Mouse (Mus musculus): ENCODE measurements at regions not wholly inside any gene's neighbourhood (a gene's known extent, or its start where the extent isn't known, plus 50 kb on each side); places are given as distances from the start of the nearest gene placed in this dataset.

GRCm38 (mm10) chr4:44424831-44425704 lies 124.4 kb downstream of the Melk start:
- DNase-seq, result no peak

GRCm38 (mm10) chr4:44434593-44434992 lies 133.9 kb downstream of the Melk start:
- DNase-seq, result peak in 1 of 2 experiments; percentile 26

DNA sequence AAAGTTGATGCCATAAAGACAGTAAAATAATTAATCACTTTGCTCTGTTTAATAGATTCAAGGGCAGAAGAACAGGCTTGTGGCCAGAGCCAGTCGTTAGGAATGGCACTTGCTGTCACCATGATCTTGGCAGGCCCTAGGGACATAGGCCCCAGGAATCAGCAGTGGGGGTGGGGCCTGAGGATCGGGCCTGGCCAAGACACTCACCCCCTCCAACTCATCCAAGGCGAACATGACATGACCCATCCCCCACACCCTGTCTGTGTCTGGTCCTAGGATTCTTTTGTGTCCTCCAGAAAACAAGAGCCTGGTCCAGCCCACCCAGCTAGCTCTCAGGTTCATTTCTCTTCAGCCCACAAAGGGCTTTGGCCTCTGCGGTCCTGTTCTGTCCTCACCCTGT lies 144.8 kb downstream of the Melk start:
- no peak for DNase-seq

DNA sequence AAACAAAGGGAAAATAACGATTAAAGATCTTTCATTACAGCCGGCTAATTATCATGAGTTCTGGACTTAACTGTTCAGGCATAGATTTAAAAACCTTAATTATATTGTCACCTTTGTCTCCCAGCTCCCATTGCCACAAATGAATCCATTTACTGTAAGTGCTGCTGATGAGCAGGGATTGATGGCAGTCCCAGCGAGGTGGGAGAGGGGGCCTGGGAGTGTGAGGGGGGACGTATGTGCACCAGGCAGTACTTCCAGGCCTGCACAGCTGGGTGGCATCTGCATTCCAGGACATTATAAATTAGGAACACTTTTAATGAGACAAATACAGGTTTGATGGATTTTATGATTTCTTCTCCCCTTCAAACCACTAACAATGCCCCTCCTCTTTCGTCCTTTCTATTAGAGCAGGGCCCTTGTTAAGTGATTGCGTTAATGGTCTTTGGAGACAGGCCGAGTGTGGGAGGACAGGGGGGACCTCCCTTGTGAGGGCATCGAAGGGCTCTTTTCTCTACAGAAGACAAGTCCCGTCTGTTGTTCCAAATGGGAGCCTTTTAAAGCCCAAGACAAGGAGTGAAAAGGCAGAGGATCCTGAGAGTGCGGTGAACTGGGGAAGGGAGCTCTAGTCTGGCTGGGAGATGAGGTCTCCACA lies 150.3 kb downstream of the Melk start:
- DNase-seq, result no peak

DNA sequence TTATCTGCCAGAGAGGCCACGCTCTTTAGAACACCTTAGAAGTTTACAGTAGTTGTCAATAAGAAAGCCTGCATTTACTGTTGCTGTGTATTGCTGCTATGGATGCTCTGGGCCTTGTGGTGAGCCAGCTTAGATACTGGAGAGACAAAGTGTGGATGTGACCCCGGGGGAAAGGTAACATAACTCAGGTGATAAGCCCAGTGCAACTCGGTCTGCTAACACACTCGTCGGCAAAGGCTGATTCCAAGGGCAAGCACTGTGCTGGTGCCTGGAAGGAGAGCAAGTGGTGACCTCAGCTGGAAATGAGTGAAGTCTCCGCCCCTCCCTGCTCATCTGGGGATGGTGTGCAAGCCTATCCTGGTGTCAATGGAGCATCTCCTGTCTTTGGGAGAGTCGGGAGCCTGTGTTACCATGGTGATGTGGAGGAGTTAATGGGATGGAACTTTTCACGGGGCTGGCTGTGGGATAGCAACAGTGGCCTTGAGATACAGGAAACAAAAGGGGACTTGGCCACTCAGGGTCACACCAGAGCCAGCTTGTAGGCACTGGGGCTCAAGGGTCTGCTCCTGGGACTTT lies 151.5 kb downstream of the Melk start:
- DNase-seq, result no peak

DNA sequence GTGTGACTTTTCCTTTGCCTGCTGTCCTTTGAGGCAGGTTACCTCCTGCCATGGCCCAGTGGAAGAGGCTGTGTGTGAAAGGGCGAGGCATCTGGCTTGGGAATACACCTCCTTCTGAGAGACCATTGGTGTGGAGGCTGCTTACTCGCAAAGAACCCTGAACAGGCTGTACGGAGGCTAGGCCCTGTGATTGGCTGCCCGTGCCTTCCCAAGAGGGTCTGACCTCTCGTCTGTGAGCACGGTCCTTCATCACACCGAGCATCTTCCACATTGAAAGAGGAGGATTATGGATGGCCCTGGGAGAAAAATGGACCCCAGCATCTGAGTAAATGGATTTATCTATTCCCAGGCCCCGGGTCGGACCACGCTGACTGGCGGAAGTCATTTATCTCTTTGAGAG lies 152.9 kb downstream of the Melk start:
- no peak for DNase-seq

DNA sequence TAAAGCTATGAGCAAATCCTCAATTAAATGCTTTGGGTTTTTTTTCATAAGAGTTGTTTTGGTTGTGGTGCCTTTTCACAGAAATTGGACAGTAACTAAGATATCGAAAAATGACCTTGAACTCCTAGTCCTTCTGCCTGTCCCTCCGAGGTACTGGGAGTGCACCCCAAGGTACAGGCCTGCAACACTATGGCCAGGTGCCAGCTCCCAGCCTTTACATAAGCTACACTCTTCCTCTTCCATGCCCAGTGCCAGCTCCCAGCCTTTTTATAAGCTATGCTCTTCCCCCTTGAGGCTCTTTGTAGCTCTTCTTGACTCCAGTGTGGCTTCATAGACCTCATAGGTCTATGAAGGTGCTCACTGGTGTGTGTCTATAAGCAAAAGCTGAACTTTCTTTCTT lies 155.2 kb downstream of the Melk start:
- no peak for DNase-seq

DNA sequence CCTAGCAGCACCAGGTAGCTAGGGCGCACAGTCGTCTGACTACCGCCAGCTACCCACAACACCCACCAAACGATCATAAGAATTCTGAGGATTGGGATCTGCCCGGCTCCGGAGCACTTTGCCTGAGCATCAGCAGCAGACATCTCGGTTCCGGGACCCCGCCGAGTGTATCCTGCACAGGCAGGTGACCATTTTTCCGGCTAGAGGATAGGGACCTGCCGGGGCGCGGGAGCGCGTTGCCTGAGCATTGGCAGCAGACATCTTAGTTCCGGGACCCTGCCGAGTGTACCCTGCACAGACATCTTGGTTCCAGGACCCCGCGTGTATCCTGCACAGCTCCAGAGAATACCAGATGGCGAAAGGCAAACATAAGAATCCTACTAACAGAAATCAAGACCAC lies 172.8 kb downstream of the Melk start:
- DNase-seq, result peak in 1 of 2 experiments; percentile 16
